Mouse (Mus musculus): ENCODE results near the gene Slc46a2.

DNA sequence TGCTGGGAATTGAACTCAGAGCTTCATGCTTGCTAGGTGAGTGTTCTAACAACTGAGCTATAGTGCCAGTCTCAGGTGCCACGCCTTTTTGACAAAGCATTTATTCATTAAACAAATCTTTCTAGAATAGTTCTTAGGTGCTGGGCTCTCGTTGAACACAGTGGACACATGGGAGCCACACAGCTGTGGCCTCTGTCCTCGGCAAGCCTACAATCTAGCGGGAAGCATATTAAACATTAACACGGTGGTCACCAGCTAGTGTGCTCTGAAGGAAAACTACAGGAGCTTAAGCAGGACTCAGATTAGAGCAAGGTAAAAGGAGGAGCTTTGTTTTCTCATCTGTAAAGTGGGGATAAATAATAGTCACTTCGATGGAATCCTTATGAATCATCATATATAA, 7.8 kb downstream of the Slc46a2 start:
- no peak for TF ChIP-seq CTCF (IDR thresholded peaks at IDR 0.05; ENCODE audit: low read depth, low read length)
- no peak for TF ChIP-seq POLR2AphosphoS5 (IDR thresholded peaks at IDR 0.05; ENCODE audit: insufficient replicate concordance, low read depth, low read length)
- no peak for TF ChIP-seq TAL1 (conservative IDR thresholded peaks at IDR 0.05; ENCODE audit: low read depth, low read length)
